ENCODE assay signal across 8 mouse cellular contexts in the genomic region with DNA sequence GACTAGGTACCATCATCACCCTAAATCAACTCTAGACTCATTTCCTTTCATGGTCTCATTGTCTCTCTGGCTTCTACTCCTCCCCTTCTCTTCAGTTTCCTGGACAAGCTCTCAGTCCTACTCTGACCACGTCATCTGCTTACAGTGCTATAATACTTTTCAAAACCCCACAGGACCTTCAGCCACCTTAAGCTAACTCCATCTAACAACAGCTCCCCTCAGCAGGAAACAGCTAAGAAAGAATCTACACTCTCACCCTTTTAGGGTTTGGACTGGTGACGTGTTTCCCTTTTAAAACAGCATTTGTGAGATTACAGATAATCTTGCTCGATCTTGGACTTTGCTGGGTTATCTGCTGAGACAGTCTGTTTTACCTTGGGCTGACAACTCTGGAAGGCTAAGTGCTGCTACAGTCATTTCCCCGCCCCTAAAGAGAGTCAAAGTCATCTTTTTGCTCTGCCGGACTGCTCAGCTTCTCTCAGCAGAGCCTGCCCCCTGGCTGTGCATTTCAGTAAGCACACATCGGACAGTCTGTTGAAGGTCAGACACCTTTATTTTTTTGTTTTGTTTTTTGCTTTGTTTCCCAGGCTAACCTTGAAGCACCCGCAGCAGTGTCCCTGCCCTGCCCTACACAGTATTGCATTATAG. TPM values are rescaled to one million over a fixed set of nuclear protein-coding genes. Genes with fewer than 3 reads are reported as not detected.
DNase-seq lines count a peak whose midpoint lies in the region; ATAC-seq and TF ChIP-seq lines count a peak whose summit lies in the region.

No protein-coding gene starts in this region.

- H3K4me1 ChIP-seq in embryonic facial prominence, embryonic 11.5 days (ENCODE audit: control insufficient read depth, insufficient read depth, low read length), result no peaks in the 10 kb centered on the region
- H3K4me1 ChIP-seq in heart, embryonic 11.5 days (ENCODE audit: control insufficient read depth, insufficient read depth, low read length), result peaks cover 8% of the 10 kb centered on the region
- 0 out of 2 replicates have a peak, but pooled peaks cover 3% of the 10 kb centered on the region for H3K4me1 ChIP-seq in kidney, embryonic 14.5 days (ENCODE audit: control insufficient read depth, insufficient read depth, low read length)
- peaks cover 4% of the 10 kb centered on the region; the same call in 1 of the 2 replicates for H3K4me1 ChIP-seq in lung, postnatal 0 days (ENCODE audit: insufficient read depth, low read depth, low read length)

- no peak overlapping the region for H3K27ac ChIP-seq in embryonic facial prominence, embryonic 11.5 days (replicated peaks; ENCODE audit: low read depth, low read length)
- H3K27ac ChIP-seq in heart, embryonic 11.5 days (ENCODE audit: low read depth, low read length), result peak overlapping the region; percentile 64; the same call in 1 of the 2 replicates
- H3K27ac ChIP-seq in kidney, embryonic 14.5 days (ENCODE audit: low read depth, low read length), result peak overlapping the region; percentile 73
- H3K27ac ChIP-seq in lung, postnatal 0 days (ENCODE audit: low read length), result peak overlapping the region; percentile 51

- no peak overlapping the region for H3K4me2 ChIP-seq in embryonic facial prominence, embryonic 11.5 days (ENCODE audit: low read depth, low read length)
- peak overlapping the region; percentile 35 for H3K4me2 ChIP-seq in heart, embryonic 11.5 days
- H3K4me2 ChIP-seq in kidney, embryonic 14.5 days (replicated peaks; ENCODE audit: low read depth, low read length), result no peak overlapping the region
- no peak overlapping the region; the same call in 1 of the 2 replicates for H3K4me2 ChIP-seq in lung, postnatal 0 days (replicated peaks; ENCODE audit: low read depth, low read length)

- ATAC-seq in embryonic facial prominence, embryonic 11.5 days (replicated peaks; ENCODE audit: insufficient number of reproducible peaks, low FRiP score, low TSS enrichment, low read depth), result peak; percentile 68
- peak; percentile 81 for ATAC-seq in heart, embryonic 11.5 days (replicated peaks; ENCODE audit: insufficient number of reproducible peaks, low FRiP score, low TSS enrichment)
- peak; percentile 76 for ATAC-seq in kidney, embryonic 14.5 days (ENCODE audit: low FRiP score, low TSS enrichment)
- peak; percentile 95 for ATAC-seq in lung, postnatal 0 days

- peak; percentile 27 to 31 for DNase-seq in CD8-positive naive resting alpha-beta T cell, adult 2 months (ENCODE audit: low read depth in 2 of 2, low spot score in 2 of 2)
- DNase-seq in WW6 (ENCODE audit: low read depth, low spot score), result peak; percentile 45
- peak; percentile 74 for DNase-seq in embryonic facial prominence, embryonic 11.5 days (ENCODE audit: low spot score)
- DNase-seq in lung, postnatal 0 days (ENCODE audit: low spot score), result peak; percentile 92
- DNase-seq in ovary, postnatal 14 days (ENCODE audit: low spot score), result peak; percentile 49
- peak; percentile 75 for DNase-seq in yolk sac, embryonic 10.5 days (ENCODE audit: low spot score)

- no peaks in the 10 kb centered on the region for H3K27me3 ChIP-seq in embryonic facial prominence, embryonic 11.5 days (ENCODE audit: control insufficient read depth, insufficient read depth, low read length)
- no peaks in the 10 kb centered on the region for H3K27me3 ChIP-seq in heart, embryonic 11.5 days (ENCODE audit: control insufficient read depth, insufficient read depth, low read length)
- no peaks in the 10 kb centered on the region for H3K27me3 ChIP-seq in kidney, embryonic 14.5 days (ENCODE audit: control insufficient read depth, insufficient read depth, low read length)
- no peaks in the 10 kb centered on the region for H3K27me3 ChIP-seq in lung, postnatal 0 days (replicated peaks; ENCODE audit: insufficient read depth, low read length)

- H3K9me3 ChIP-seq in embryonic facial prominence, embryonic 11.5 days (replicated peaks; ENCODE audit: control insufficient read depth, low read length), result no peaks in the 10 kb centered on the region
- H3K9me3 ChIP-seq in heart, embryonic 11.5 days (replicated peaks; ENCODE audit: control insufficient read depth, low read length), result no peaks in the 10 kb centered on the region
- no peaks in the 10 kb centered on the region for H3K9me3 ChIP-seq in kidney, embryonic 14.5 days (ENCODE audit: control insufficient read depth, low read length)
- H3K9me3 ChIP-seq in lung, postnatal 0 days (ENCODE audit: low read length), result no peaks in the 10 kb centered on the region

- no peak overlapping the region for H3K4me3 ChIP-seq in embryonic facial prominence, embryonic 11.5 days (ENCODE audit: low read depth, low read length)
- no peak overlapping the region for H3K4me3 ChIP-seq in heart, embryonic 11.5 days (ENCODE audit: low read depth, low read length)
- no peak overlapping the region for H3K4me3 ChIP-seq in kidney, embryonic 14.5 days (ENCODE audit: low read length)
- H3K4me3 ChIP-seq in lung, postnatal 0 days (ENCODE audit: low read depth, low read length), result no peak overlapping the region

- TF ChIP-seq EP300 in lung, postnatal 0 days (IDR thresholded peaks at IDR 0.05), result no peak

- no peaks in the 10 kb centered on the region for H3K36me3 ChIP-seq in embryonic facial prominence, embryonic 11.5 days (replicated peaks; ENCODE audit: control insufficient read depth, insufficient read depth, low read depth, low read length)
- peaks cover 2% of the 10 kb centered on the region; the same call in 1 of the 2 replicates for H3K36me3 ChIP-seq in heart, embryonic 11.5 days (ENCODE audit: control insufficient read depth, insufficient read depth, low read length)
- no peaks in the 10 kb centered on the region; the same call in 1 of the 2 replicates for H3K36me3 ChIP-seq in kidney, embryonic 14.5 days (ENCODE audit: control insufficient read depth, insufficient read depth, low read length)
- H3K36me3 ChIP-seq in lung, postnatal 0 days (ENCODE audit: insufficient read depth, low read length), result no peaks in the 10 kb centered on the region

- 34% methylated on average over 7 of the region's 7 CpGs for WGBS in embryonic facial prominence, embryonic 11.5 days
- WGBS in heart, embryonic 11.5 days (ENCODE audit: insufficient replicate concordance), result 16% methylated on average over 7 of the region's 7 CpGs
- 18% methylated on average over 7 of the region's 7 CpGs for WGBS in kidney, embryonic 14.5 days
- WGBS in lung, postnatal 0 days, result 12% methylated on average over 7 of the region's 7 CpGs

- peak; percentile 92 for TF ChIP-seq CTCF in lung, postnatal 0 days (IDR thresholded peaks at IDR 0.05)

- H3K9ac ChIP-seq in embryonic facial prominence, embryonic 11.5 days (replicated peaks; ENCODE audit: low read length), result no peak overlapping the region
- H3K9ac ChIP-seq in heart, embryonic 11.5 days (ENCODE audit: low read depth, low read length), result 0 out of 2 replicates have a peak overlapping the region, but pooled peaks have one; percentile 22
- H3K9ac ChIP-seq in kidney, embryonic 14.5 days (ENCODE audit: low read depth, low read length), result 0 out of 2 replicates have a peak overlapping the region, but pooled peaks have one; percentile 5
- H3K9ac ChIP-seq in lung, postnatal 0 days (replicated peaks; ENCODE audit: low read depth), result no peak overlapping the region

RNA-seq across cellular contexts. Expression of a gene that starts 8.5 kb away (rescaled TPM):
- polyA plus RNA-seq in embryonic facial prominence, embryonic 11.5 days (2014; fragmentation: Nextera tagmentation; extraction: Ambion mirVana), result 60.6 and 68.0 TPM in 2 replicates
- polyA plus RNA-seq in heart, embryonic 11.5 days (2014; fragmentation: Nextera tagmentation; extraction: Ambion mirVana), result 31.3 and 33.6 TPM in 2 replicates
- 45.4 and 49.3 TPM in 2 replicates for polyA plus RNA-seq in kidney, embryonic 14.5 days (2014; fragmentation: Nextera tagmentation; extraction: Ambion mirVana)
- polyA plus RNA-seq in lung, postnatal 0 days (2015; fragmentation: Nextera tagmentation; extraction: Ambion mirVana), result 22.3 and 26.7 TPM in 2 replicates

RNA-seq across cellular contexts. Expression of a gene that starts 19.9 kb away (rescaled TPM):
- 13.3 and 14.3 TPM in 2 replicates for polyA plus RNA-seq in embryonic facial prominence, embryonic 11.5 days (2014; fragmentation: Nextera tagmentation; extraction: Ambion mirVana)
- polyA plus RNA-seq in heart, embryonic 11.5 days (2014; fragmentation: Nextera tagmentation; extraction: Ambion mirVana), result 15.2 and 18.5 TPM in 2 replicates
- 19.7 and 23.7 TPM in 2 replicates for polyA plus RNA-seq in kidney, embryonic 14.5 days (2014; fragmentation: Nextera tagmentation; extraction: Ambion mirVana)
- 14.1 and 14.4 TPM in 2 replicates for polyA plus RNA-seq in lung, postnatal 0 days (2015; fragmentation: Nextera tagmentation; extraction: Ambion mirVana)

RNA-seq across cellular contexts. Expression of a gene that starts 46.9 kb away (rescaled TPM):
- polyA plus RNA-seq in embryonic facial prominence, embryonic 11.5 days (2014; fragmentation: Nextera tagmentation; extraction: Ambion mirVana), result 22.6 and 23.8 TPM in 2 replicates
- 30.3 and 31.2 TPM in 2 replicates for polyA plus RNA-seq in heart, embryonic 11.5 days (2014; fragmentation: Nextera tagmentation; extraction: Ambion mirVana)
- 22.2 and 23.7 TPM in 2 replicates for polyA plus RNA-seq in kidney, embryonic 14.5 days (2014; fragmentation: Nextera tagmentation; extraction: Ambion mirVana)
- polyA plus RNA-seq in lung, postnatal 0 days (2015; fragmentation: Nextera tagmentation; extraction: Ambion mirVana), result 27.9 and 28.0 TPM in 2 replicates

Comparison
In these comparisons a context has a peak if more than half of its experiments do, and no peak if none do; other contexts are left out.
1. DNase-seq: peak in every context shown above with its lines; median percentile 92 in lung, postnatal 0 days; 75 in yolk sac, embryonic 10.5 days; 74 in embryonic facial prominence, embryonic 11.5 days; 49 in ovary, postnatal 14 days; 45 in WW6; 29 in CD8-positive naive resting alpha-beta T cell, adult 2 months.
2. H3K9ac ChIP-seq: peak in heart, embryonic 11.5 days (single experiment) and kidney, embryonic 14.5 days (single experiment); none in embryonic facial prominence, embryonic 11.5 days (single experiment) and lung, postnatal 0 days (single experiment).
3. Peak in every context shown above with its lines, with median percentiles within 50 percentile points of each other: ATAC-seq.